Mouse (Mus musculus): ENCODE results near the gene Ahcyl2. TPM values are rescaled to one million over a fixed set of nuclear protein-coding genes. Genes with fewer than 3 reads are reported as not detected.

Ahcyl2 gene
- total RNA-seq (2014; rRNA removed) (66.7 and 69.1 TPM in 2 replicates), polyA plus RNA-seq (2015; fragmentation: Nextera tagmentation; extraction: Ambion mirVana) (12.8 and 16.0 TPM in 2 replicates)

GRCm38 (mm10) chr6:29767813-29768660, at the start of gene Ahcyl2:
Gene Ahcyl2, plus strand, starts transcription at chr6:29768011.
- no peaks in the 10 kb centered on the region for H3K27me3 ChIP-seq (ENCODE audit: insufficient read depth, low read length)
- ATAC-seq (ENCODE audit: low FRiP score), result peak; percentile 99
- TF ChIP-seq CTCF (IDR thresholded peaks at IDR 0.05), result no peak
- peak; percentile 98 for DNase-seq (ENCODE audit: low spot score)
- H3K36me3 ChIP-seq (ENCODE audit: insufficient read depth, low read length), result no peaks in the 10 kb centered on the region
- H3K9ac ChIP-seq (replicated peaks; ENCODE audit: low read length, poor library complexity, severe bottlenecking), result peak within 1 kb of the TSS; percentile 95
- H3K9me3 ChIP-seq (ENCODE audit: low read length), result no peaks in the 10 kb centered on the region
- peak within 1 kb of the TSS; percentile 93 for H3K27ac ChIP-seq (ENCODE audit: low read depth, low read length)
- H3K4me2 ChIP-seq (ENCODE audit: low read depth, low read length, poor library complexity, severe bottlenecking), result peak within 1 kb of the TSS; percentile 64
- under 1% methylated on average over 49 of the region's 61 CpGs for WGBS
- peak within 1 kb of the TSS; percentile 94 for H3K4me3 ChIP-seq (ENCODE audit: low read depth, low read length)
- H3K4me1 ChIP-seq (ENCODE audit: insufficient read depth, low read length), result 0 out of 2 replicates have a peak, but pooled peaks cover 3% of the 10 kb centered on the region

DNA sequence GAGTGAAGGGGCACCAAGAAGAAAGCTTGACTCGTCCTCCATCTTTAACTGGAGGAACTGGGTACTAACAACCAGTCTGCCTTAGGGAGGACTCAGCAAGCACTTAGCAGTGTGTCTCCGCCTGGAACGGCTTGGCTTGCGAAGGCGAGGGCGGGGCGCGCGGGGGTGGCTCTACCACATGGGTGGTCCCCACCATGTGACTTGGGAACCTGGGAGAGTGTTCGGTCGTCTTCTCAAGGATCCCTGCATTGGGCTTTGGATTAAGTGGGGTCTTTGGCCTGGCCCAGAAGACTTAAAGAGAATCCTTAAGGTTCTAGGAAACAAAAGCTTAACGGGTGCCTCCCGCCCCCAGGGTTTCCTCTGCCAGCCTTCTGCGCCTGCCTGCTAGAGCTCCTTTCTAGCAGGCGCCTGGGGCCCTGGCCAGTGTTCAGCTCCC, 48.9 kb upstream of the Ahcyl2 start:
- WGBS, result 7% methylated on average over 15 of the region's 15 CpGs
- DNase-seq (ENCODE audit: low spot score), result peak; percentile 58
- ATAC-seq (ENCODE audit: low FRiP score), result peak; percentile 63
- TF ChIP-seq CTCF (IDR thresholded peaks at IDR 0.05), result no peak
- Histone ChIP-seq H3K27me3 (ENCODE audit: insufficient read depth, low read length) (no peaks in the 10 kb centered on the region), H3K27ac (ENCODE audit: low read depth, low read length) (peak overlapping the region; percentile 44), H3K36me3 (ENCODE audit: insufficient read depth, low read length) (no peaks in the 10 kb centered on the region), H3K9ac (replicated peaks; ENCODE audit: low read length, poor library complexity, severe bottlenecking) (0 out of 2 replicates have a peak overlapping the region, but pooled peaks have one; percentile 25), H3K4me2 (ENCODE audit: low read depth, low read length, poor library complexity, severe bottlenecking) (peak overlapping the region; percentile 44), H3K4me3 (ENCODE audit: low read depth, low read length) (peak overlapping the region; percentile 19), H3K4me1 (ENCODE audit: insufficient read depth, low read length) (peaks cover 17% of the 10 kb centered on the region), H3K9me3 (ENCODE audit: low read length) (no peaks in the 10 kb centered on the region)

GRCm38 (mm10) chr6:29721890-29722289, 45.9 kb upstream of the Ahcyl2 start:
- ATAC-seq (ENCODE audit: low FRiP score), result no peak
- Histone ChIP-seq H3K4me3 (ENCODE audit: low read depth, low read length) (no peak overlapping the region), H3K4me2 (ENCODE audit: low read depth, low read length, poor library complexity, severe bottlenecking) (no peak overlapping the region), H3K9ac (replicated peaks; ENCODE audit: low read length, poor library complexity, severe bottlenecking) (no peak overlapping the region), H3K36me3 (ENCODE audit: insufficient read depth, low read length) (no peaks in the 10 kb centered on the region), H3K9me3 (ENCODE audit: low read length) (no peaks in the 10 kb centered on the region), H3K27me3 (ENCODE audit: insufficient read depth, low read length) (no peaks in the 10 kb centered on the region), H3K4me1 (ENCODE audit: insufficient read depth, low read length) (peaks cover 17% of the 10 kb centered on the region), H3K27ac (ENCODE audit: low read depth, low read length) (no peak overlapping the region)
- 90% methylated on average over 2 of the region's 2 CpGs for WGBS
- no peak for DNase-seq (ENCODE audit: low spot score)
- TF ChIP-seq CTCF (IDR thresholded peaks at IDR 0.05), result no peak

GRCm38 (mm10) chr6:29726576-29727200, 41.1 kb upstream of the Ahcyl2 start:
- no peak overlapping the region for H3K9ac ChIP-seq (replicated peaks; ENCODE audit: low read length, poor library complexity, severe bottlenecking)

GRCm38 (mm10) chr6:29728035-29728434, 39.8 kb upstream of the Ahcyl2 start:
- Histone ChIP-seq H3K4me3 (ENCODE audit: low read depth, low read length) (no peak overlapping the region), H3K9ac (replicated peaks; ENCODE audit: low read length, poor library complexity, severe bottlenecking) (no peak overlapping the region), H3K4me1 (ENCODE audit: insufficient read depth, low read length) (no peaks in the 10 kb centered on the region), H3K9me3 (ENCODE audit: low read length) (no peaks in the 10 kb centered on the region), H3K4me2 (ENCODE audit: low read depth, low read length, poor library complexity, severe bottlenecking) (no peak overlapping the region), H3K36me3 (ENCODE audit: insufficient read depth, low read length) (no peaks in the 10 kb centered on the region), H3K27ac (ENCODE audit: low read depth, low read length) (no peak overlapping the region), H3K27me3 (ENCODE audit: insufficient read depth, low read length) (no peaks in the 10 kb centered on the region)
- no peak for TF ChIP-seq CTCF (IDR thresholded peaks at IDR 0.05)
- DNase-seq (ENCODE audit: low spot score) (no peak), ATAC-seq (ENCODE audit: low FRiP score) (no peak)
- 91% methylated on average over 3 of the region's 3 CpGs for WGBS

More at GRCm38 (mm10) chr6:29726576-29727200, 41.1 kb upstream of the Ahcyl2 start:
- no peaks in the 10 kb centered on the region for H3K27me3 ChIP-seq (ENCODE audit: insufficient read depth, low read length)
- WGBS, result 77% methylated on average over 1 of the region's 1 CpGs
- no peak overlapping the region for H3K4me2 ChIP-seq (ENCODE audit: low read depth, low read length, poor library complexity, severe bottlenecking)
- H3K4me1 ChIP-seq (ENCODE audit: insufficient read depth, low read length), result no peaks in the 10 kb centered on the region
- DNase-seq (ENCODE audit: low spot score), result no peak
- no peak overlapping the region for H3K27ac ChIP-seq (ENCODE audit: low read depth, low read length)
- no peak overlapping the region for H3K4me3 ChIP-seq (ENCODE audit: low read depth, low read length)
- ATAC-seq (ENCODE audit: low FRiP score), result no peak
- H3K9me3 ChIP-seq (ENCODE audit: low read length), result no peaks in the 10 kb centered on the region
- no peak for TF ChIP-seq CTCF (IDR thresholded peaks at IDR 0.05)
- H3K36me3 ChIP-seq (ENCODE audit: insufficient read depth, low read length), result no peaks in the 10 kb centered on the region

GRCm38 (mm10) chr6:29729491-29729890, 38.3 kb upstream of the Ahcyl2 start:
- no peaks in the 10 kb centered on the region for H3K4me1 ChIP-seq (ENCODE audit: insufficient read depth, low read length)
- TF ChIP-seq CTCF (IDR thresholded peaks at IDR 0.05), result no peak
- H3K4me3 ChIP-seq (ENCODE audit: low read depth, low read length), result no peak overlapping the region
- DNase-seq (ENCODE audit: low spot score) (no peak), ATAC-seq (ENCODE audit: low FRiP score) (no peak)
- WGBS, result 85% methylated on average over 1 of the region's 1 CpGs
- H3K27ac ChIP-seq (ENCODE audit: low read depth, low read length), result no peak overlapping the region
- no peaks in the 10 kb centered on the region for H3K9me3 ChIP-seq (ENCODE audit: low read length)
- H3K27me3 ChIP-seq (ENCODE audit: insufficient read depth, low read length), result no peaks in the 10 kb centered on the region
- no peak overlapping the region for H3K4me2 ChIP-seq (ENCODE audit: low read depth, low read length, poor library complexity, severe bottlenecking)
- H3K9ac ChIP-seq (replicated peaks; ENCODE audit: low read length, poor library complexity, severe bottlenecking), result no peak overlapping the region
- H3K36me3 ChIP-seq (ENCODE audit: insufficient read depth, low read length), result no peaks in the 10 kb centered on the region
